Mouse (Mus musculus) telencephalon, adult 2 months (tissue): ENCODE measurements around the gene Hist1h2bp.
A peak's percentile ranks its signal among the peaks of the same experiment; 100 is the strongest.

ENCODE experiments used
- DNase-seq: peaks from one replicate; pipeline ENCODE4 v3.0.0-alpha.2; 2011; ENCODE audit warnings: low read depth, low spot score

The Hist1h2bp gene

GRCm38 (mm10) chr13:21786899-21787629 is at the start of gene Hist1h2bp, which contains the start of gene Hist1h2an:
TSS of gene Hist1h2bp (plus strand) at chr13:21787461.
TSS of gene Hist1h2an (minus strand) at chr13:21787218.
- DNase-seq: peak; percentile 98

DNA sequence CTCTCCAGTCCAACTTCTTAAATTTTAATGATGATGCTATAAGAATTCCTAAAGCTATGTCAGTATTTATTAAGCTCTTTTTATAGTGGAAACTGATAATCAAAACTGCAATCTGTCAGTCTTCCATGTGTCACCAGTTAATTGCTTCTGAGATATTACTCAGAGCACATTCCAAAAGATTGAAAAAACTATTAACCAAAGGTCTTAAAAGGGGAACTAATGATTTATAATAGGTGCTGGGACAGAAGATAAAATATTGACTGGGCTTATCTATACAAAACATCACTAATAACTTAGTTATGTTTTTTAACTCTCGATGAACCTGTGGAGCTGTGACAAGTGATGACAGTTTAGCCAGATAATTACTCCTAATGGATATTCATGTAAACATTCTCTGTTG is 42.3 kb upstream of the Hist1h2bp start:
- no peak for DNase-seq

GRCm38 (mm10) chr13:21749387-21750158 is 37.7 kb upstream of the Hist1h2bp start:
- no peak for DNase-seq

DNA sequence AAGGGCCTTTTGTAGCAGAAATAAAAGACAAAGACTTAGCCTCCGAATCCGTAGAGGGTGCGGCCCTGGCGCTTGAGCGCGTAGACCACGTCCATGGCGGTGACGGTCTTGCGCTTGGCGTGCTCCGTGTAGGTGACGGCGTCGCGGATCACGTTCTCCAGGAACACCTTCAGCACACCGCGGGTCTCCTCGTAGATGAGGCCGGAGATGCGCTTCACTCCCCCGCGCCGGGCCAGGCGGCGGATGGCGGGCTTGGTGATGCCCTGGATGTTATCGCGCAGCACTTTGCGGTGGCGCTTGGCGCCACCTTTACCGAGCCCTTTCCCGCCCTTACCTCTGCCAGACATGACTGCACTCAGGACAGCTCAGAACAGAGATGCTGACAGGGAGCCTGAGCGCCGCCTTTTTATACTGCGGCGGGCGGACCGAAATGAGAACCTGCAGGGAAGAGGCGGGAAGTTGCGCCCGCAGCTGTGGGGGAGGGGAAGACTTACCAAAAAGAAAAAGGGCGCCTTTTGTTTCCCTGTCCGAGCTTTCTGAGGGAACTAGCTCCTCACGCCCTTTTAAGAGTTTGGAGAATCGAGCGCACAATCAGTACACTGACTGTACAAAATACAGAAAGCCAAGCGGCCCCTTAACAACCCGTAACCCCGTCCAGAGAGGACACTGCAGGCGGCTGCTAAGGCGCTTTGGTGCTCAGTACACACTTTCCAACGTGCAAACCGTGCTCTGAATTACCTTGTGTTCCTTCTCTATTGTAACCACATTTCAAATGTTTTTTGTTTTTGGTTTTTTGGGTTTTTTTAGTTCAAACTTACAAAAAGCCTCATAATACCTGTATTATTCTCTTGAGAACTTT is 36.9 kb upstream of the Hist1h2bp start, which contains the start of gene Hist1h4k:
TSS of gene Hist1h4k (minus strand) at position 347 of the 859 bp plus-strand sequence.
- peak; percentile 77 for DNase-seq

GRCm38 (mm10) chr13:21751417-21751816 is 35.8 kb upstream of the Hist1h2bp start:
- DNase-seq: no peak

DNA sequence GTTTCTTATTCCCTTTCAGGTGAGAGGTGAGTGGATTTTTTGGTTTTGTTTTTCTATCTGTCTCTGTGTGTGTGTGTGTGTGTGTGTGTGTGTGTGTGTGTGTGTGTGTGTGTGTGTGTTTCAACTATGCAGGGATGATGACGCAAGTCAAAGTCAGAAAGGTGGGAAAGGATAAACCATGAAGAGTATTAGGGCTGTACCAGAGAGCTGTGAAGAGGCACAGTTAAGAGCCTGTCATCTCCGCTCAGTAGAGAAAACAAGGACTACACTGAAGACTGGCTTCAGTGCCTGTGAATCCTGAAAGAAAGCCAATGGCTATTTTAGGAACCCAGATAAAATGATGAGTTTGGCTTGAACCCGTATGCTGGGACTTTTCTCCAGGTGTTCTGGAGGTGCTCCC is 35.4 kb upstream of the Hist1h2bp start:
- DNase-seq: no peak

DNA sequence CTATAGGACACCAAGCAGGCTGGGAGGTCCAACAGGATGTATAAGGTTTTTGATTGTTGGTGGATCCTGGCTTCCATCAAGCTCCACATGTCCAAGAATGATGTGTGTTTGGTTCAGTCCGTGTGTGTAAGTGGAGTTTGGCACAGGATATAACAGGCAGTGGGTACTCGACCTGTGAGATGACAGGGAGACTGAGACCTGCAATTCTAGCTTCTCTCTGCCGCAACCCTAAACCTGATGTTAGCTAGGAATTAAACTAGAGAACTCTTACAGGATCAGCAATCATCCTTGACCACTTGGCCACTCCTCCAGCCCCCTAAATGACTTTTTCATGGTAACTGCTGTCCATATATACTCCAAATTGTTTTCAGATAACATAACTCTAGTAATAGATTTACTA is 34.9 kb upstream of the Hist1h2bp start:
- DNase-seq: no peak

DNA sequence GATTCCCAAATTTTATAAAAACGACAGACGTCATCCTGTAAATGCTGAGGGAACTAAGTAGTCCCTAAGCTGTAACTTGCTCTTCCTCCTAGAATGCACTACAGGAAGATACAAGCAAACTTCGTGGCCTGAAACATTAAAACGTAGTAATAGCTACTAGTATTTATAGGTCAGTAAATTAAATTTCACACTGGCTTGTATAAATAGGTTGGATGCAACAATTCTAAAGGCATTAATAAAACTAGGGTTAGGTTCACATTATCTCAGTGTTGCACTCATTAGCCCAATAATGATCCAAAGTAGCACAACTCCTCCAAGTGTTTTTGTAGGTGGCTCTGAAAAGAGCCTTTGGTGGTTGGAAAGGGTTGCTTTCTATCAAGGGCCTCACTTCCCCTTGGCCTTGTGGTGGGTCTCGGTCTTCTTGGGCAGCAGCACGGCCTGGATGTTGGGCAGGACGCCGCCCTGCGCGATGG is 34.2 kb upstream of the Hist1h2bp start:
- DNase-seq: peak; percentile 6

DNA sequence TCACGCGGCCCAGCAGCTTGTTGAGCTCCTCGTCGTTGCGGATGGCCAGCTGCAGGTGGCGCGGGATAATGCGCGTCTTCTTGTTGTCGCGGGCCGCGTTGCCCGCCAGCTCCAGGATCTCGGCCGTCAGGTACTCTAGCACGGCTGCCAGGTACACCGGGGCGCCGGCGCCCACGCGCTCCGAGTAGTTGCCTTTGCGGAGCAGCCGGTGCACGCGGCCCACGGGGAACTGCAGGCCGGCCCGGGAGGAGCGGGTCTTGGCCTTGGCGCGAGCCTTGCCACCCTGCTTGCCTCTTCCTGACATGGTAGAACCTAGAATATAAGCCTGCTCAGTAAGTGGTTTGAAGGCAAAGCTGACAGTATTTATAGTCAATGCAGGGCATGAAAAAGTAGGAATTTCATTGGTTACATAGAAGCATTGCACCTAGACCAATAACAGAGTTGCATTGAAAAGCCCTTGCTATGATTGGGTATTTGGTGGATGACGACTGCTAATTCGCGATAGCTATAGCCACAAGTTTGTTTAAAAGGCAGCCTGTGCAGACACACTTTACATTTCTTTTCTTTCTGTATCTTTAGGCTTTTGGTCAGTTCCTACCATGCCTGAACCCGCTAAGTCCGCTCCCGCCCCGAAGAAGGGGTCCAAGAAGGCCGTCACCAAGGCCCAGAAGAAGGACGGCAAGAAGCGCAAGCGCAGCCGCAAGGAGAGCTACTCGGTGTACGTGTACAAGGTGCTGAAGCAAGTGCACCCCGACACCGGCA is 33.6 kb upstream of the Hist1h2bp start, which contains the start of the genes Hist1h2ak and Hist1h2bn:
TSS of gene Hist1h2ak (minus strand) at position 304 of the 762 bp plus-strand sequence.
TSS of gene Hist1h2bn (plus strand) at position 600 of the 762 bp plus-strand sequence.
- peak; percentile 98 for DNase-seq

- peak; percentile 22 for DNase-seq
These were observed 32.8 kb upstream of the Hist1h2bp start for GRCm38 (mm10) chr13:21754294-21755001.

DNA sequence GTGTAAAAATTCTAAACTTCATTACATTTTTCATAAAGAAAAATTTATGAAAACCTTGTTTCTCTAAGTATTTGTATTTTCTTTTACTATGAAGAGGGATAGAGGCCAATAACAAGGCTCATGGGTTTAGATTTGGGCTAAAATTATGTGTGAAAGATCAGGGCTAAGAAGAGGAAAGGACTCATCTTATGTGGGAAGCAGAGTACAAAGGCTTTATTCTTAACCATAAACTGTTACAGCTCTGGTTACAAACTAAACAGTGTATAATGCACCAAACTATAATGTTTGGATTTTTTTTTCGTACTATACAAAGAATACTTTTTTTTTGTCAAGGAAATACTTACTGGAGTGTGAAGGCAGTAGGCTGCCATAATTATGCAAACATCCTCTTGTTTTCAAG is 31.6 kb upstream of the Hist1h2bp start:
- no peak for DNase-seq

- DNase-seq: peak; percentile 93
These were observed 8.2 kb upstream of the Hist1h2bp start for GRCm38 (mm10) chr13:21778814-21779766.

GRCm38 (mm10) chr13:21779767-21780731 is 7.2 kb upstream of the Hist1h2bp start, which contains the start of gene Hist1h1b:
TSS of gene Hist1h1b (minus strand) at chr13:21780625.
- DNase-seq: peak; percentile 31

GRCm38 (mm10) chr13:21781021-21781555 is 6.2 kb upstream of the Hist1h2bp start:
- no peak for DNase-seq

GRCm38 (mm10) chr13:21781639-21782038 is 5.6 kb upstream of the Hist1h2bp start:
- no peak for DNase-seq

DNA sequence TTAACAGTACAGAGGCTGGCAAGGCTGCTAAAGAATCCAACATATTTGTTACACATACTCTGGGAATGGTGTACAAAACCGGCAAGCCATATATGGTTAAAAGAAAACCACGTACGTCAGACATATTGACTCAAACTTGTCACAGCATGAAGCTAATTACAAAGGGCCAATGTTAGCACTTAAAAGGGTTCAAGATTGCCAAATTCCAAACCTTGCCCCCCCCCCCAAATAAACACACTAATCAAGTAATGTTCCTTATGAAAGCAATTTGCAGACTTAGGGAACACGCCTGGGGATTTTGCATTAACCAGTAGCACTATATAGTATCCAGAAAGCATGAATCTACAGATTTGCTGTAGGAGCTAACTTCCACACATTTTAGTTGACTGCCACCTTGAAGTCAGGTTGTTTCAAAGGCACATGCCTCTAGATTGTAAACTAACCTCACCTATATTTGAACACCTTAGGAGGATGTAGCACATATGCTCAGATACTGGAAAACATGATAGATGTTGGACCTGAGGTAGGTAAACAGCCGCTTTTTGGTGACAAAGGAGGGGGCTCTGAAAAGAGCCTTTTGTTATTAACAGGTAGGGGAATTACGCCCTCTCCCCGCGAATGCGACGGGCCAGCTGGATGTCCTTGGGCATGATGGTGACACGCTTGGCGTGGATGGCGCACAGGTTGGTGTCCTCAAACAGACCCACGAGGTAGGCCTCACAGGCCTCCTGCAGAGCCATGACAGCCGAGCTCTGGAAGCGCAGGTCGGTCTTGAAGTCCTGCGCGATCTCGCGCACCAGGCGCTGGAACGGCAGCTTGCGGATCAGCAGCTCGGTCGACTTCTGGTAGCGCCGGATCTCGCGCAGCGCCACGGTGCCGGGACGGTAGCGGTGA is 4.7 kb upstream of the Hist1h2bp start:
- DNase-seq: peak; percentile 5
